Mouse (Mus musculus) cerebellum, adult 2 months (tissue): ENCODE measurements around the gene Dclk1.

Source experiments
- CTCF ChIP-seq: fragments of 200-500 bp; IDR thresholded peaks from 2 replicates; pipeline ENCODE4 v1.5.1; 2011; ENCODE audit warnings: low read depth, mild to moderate bottlenecking, control low read depth, low read length, moderate library complexity, borderline replicate concordance; ENCODE audit not compliant: insufficient read depth
- POLR2A ChIP-seq: fragments of 200-500 bp; IDR thresholded peaks from 2 replicates; pipeline ENCODE4 v1.6.1; 2011; ENCODE audit warnings: low read length, control low read depth, borderline replicate concordance; ENCODE audit not compliant: insufficient read depth

DNA sequence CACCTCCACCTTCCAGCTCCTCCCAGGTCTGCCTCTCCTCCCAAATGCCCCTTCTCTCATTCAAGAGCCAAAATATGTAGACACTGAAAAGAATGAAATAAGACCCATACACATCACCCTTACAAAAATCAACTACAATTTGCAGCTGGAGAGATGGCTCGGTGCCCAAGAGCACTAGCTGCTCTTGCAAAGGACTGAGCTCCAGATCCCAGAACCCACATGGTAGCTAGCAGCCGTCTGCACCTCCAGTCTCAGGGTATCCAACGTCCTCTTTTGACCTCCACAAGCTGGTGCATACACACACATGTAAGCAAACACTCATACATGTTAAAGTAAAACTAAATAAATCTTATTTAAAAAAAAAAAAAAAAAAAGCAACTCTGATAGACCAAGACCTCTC, 150.4 kb downstream of the Dclk1 start:
- no peak for TF ChIP-seq POLR2A
- TF ChIP-seq CTCF, result no peak
